Mouse (Mus musculus): ENCODE measurements around the gene Dnah3. TPM values are rescaled to one million over a fixed set of nuclear protein-coding genes. Genes with fewer than 3 reads are reported as not detected.

The Dnah3 gene
- polyA plus RNA-seq, 1 experiment from 2014 or later = 0.04 TPM

GRCm38 (mm10) chr7:120093033-120093432, 2.0 kb downstream of the Dnah3 start:
- Histone ChIP-seq H3K27ac (replicated peaks; ENCODE audit: low read depth, low read length) (no peak overlapping the region), H3K36me3 (ENCODE audit: control insufficient read depth, insufficient read depth, low read length) (no peaks in the 10 kb centered on the region), H3K9ac (replicated peaks; ENCODE audit: low read length) (no peak overlapping the region), H3K27me3 (ENCODE audit: control insufficient read depth, insufficient read depth, low read length) (no peaks in the 10 kb centered on the region), H3K4me1 (ENCODE audit: control insufficient read depth, insufficient read depth, low read length) (no peaks in the 10 kb centered on the region), H3K9me3 (ENCODE audit: control insufficient read depth, low read length) (no peaks in the 10 kb centered on the region), H3K4me2 (ENCODE audit: low read length) (no peak overlapping the region), H3K4me3 (replicated peaks; ENCODE audit: low read depth, low read length) (no peak overlapping the region)
- peak; percentile 19 for DNase-seq
- 12% methylated on average over 5 of the region's 5 CpGs for WGBS
- no peak for ATAC-seq (ENCODE audit: low FRiP score, low TSS enrichment)

DNA sequence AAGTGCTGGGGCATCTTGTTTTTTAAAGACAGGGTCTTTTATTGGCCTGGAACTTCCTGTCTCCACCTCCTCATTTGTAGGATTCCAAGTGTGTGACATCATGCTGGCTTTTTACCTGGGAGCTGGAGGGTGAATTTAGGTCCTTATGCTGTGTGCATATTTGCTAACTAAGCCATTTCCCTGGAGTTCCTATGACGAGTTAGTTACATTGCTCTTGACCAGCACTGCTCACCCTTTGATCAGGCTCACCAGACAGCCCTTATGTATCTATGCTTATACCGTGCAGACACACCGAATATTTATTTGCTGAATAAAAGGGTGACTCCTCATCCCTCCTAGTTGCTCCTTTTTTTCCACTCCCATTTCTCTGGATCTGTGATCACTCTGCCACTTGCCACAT, 14.9 kb downstream of the Dnah3 start:
- no peak overlapping the region for H3K27ac ChIP-seq (replicated peaks; ENCODE audit: low read depth, low read length)
- H3K36me3 ChIP-seq (ENCODE audit: control insufficient read depth, insufficient read depth, low read length) = no peaks in the 10 kb centered on the region
- H3K9me3 ChIP-seq (ENCODE audit: control insufficient read depth, low read length) = no peaks in the 10 kb centered on the region
- H3K9ac ChIP-seq (replicated peaks; ENCODE audit: low read length) = no peak overlapping the region
- 88% methylated on average over 3 of the region's 3 CpGs for WGBS
- ATAC-seq (ENCODE audit: low FRiP score, low TSS enrichment) (no peak), DNase-seq (no peak)
- no peak overlapping the region for H3K4me2 ChIP-seq (ENCODE audit: low read length)
- no peaks in the 10 kb centered on the region for H3K4me1 ChIP-seq (ENCODE audit: control insufficient read depth, insufficient read depth, low read length)
- no peak overlapping the region for H3K4me3 ChIP-seq (replicated peaks; ENCODE audit: low read depth, low read length)
- no peaks in the 10 kb centered on the region for H3K27me3 ChIP-seq (ENCODE audit: control insufficient read depth, insufficient read depth, low read length)

DNA sequence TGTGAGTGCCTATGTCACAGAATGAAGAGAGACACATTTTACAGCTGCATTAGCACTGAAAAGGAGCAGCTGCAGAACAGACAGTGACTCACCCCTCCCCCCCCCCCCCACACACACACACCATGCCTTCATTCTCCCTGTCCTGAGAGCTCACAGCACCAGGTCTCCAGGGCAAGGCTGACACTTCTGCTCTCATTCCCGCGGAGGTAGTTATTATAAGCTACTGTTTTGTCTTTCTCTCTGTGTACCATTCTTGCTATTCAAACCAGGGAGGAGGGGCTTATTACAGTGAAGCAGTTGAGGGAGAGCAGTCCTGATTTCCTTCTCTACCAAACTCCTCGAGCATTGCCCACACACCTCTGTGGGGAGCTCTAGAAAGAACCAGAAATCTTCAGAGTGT, 25.9 kb downstream of the Dnah3 start:
- Histone ChIP-seq H3K27me3 (ENCODE audit: control insufficient read depth, insufficient read depth, low read length) (no peaks in the 10 kb centered on the region), H3K36me3 (ENCODE audit: control insufficient read depth, insufficient read depth, low read length) (no peaks in the 10 kb centered on the region), H3K4me1 (ENCODE audit: control insufficient read depth, insufficient read depth, low read length) (0 out of 2 replicates have a peak, but pooled peaks cover 4% of the 10 kb centered on the region), H3K4me3 (replicated peaks; ENCODE audit: low read depth, low read length) (no peak overlapping the region), H3K4me2 (ENCODE audit: low read length) (no peak overlapping the region), H3K27ac (replicated peaks; ENCODE audit: low read depth, low read length) (no peak overlapping the region), H3K9ac (replicated peaks; ENCODE audit: low read length) (no peak overlapping the region), H3K9me3 (ENCODE audit: control insufficient read depth, low read length) (no peaks in the 10 kb centered on the region)
- peak; percentile 12 for DNase-seq
- no peak for ATAC-seq (ENCODE audit: low FRiP score, low TSS enrichment)
- 16% methylated on average over 3 of the region's 3 CpGs for WGBS

DNA sequence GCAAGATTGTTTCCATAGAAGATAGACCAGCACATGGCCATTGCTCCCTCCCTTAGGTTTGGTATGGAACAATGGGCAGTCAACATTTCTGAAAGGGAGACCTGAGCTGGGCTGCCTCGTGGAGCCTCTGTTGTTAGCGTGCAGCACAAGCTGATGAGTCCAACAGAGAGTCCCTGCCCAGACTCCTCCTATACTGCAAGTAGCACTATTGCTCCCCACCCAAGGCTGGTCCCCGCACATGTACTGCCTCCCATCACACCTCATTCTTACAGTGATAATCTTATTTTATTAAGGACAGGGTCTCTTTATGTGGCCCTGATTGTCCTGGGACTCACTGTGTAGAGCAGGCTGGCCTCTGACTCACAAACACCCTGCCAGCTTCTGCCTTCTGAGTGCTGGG, 27.0 kb downstream of the Dnah3 start:
- Histone ChIP-seq H3K4me3 (replicated peaks; ENCODE audit: low read depth, low read length) (no peak overlapping the region), H3K4me1 (ENCODE audit: control insufficient read depth, insufficient read depth, low read length) (0 out of 2 replicates have a peak, but pooled peaks cover 4% of the 10 kb centered on the region), H3K9ac (replicated peaks; ENCODE audit: low read length) (no peak overlapping the region), H3K4me2 (ENCODE audit: low read length) (no peak overlapping the region), H3K27ac (replicated peaks; ENCODE audit: low read depth, low read length) (no peak overlapping the region), H3K9me3 (ENCODE audit: control insufficient read depth, low read length) (no peaks in the 10 kb centered on the region), H3K27me3 (ENCODE audit: control insufficient read depth, insufficient read depth, low read length) (no peaks in the 10 kb centered on the region), H3K36me3 (ENCODE audit: control insufficient read depth, insufficient read depth, low read length) (no peaks in the 10 kb centered on the region)
- no peak for DNase-seq
- ATAC-seq (ENCODE audit: low FRiP score, low TSS enrichment) = no peak
- WGBS = 91% methylated on average over 3 of the region's 3 CpGs

- 97% methylated on average over 1 of the region's 1 CpGs for WGBS
- ATAC-seq (ENCODE audit: low FRiP score, low TSS enrichment) = no peak
Measured at GRCm38 (mm10) chr7:120064045-120064444, 31.0 kb downstream of the Dnah3 start.

GRCm38 (mm10) chr7:120055479-120055878, 39.6 kb downstream of the Dnah3 start:
- H3K27me3 ChIP-seq (ENCODE audit: control insufficient read depth, insufficient read depth, low read length) = no peaks in the 10 kb centered on the region
- H3K4me1 ChIP-seq (ENCODE audit: control insufficient read depth, insufficient read depth, low read length) = no peaks in the 10 kb centered on the region
- DNase-seq = no peak
- H3K9me3 ChIP-seq (ENCODE audit: control insufficient read depth, low read length) = no peaks in the 10 kb centered on the region
- H3K36me3 ChIP-seq (ENCODE audit: control insufficient read depth, insufficient read depth, low read length) = no peaks in the 10 kb centered on the region
- no peak overlapping the region for H3K9ac ChIP-seq (replicated peaks; ENCODE audit: low read length)
- no peak overlapping the region for H3K4me3 ChIP-seq (replicated peaks; ENCODE audit: low read depth, low read length)
- H3K4me2 ChIP-seq (ENCODE audit: low read length) = no peak overlapping the region
- H3K27ac ChIP-seq (replicated peaks; ENCODE audit: low read depth, low read length) = no peak overlapping the region
- WGBS = 86% methylated on average over 3 of the region's 3 CpGs
- no peak for ATAC-seq (ENCODE audit: low FRiP score, low TSS enrichment)

More at GRCm38 (mm10) chr7:120064045-120064444, 31.0 kb downstream of the Dnah3 start:
- H3K9ac ChIP-seq (replicated peaks; ENCODE audit: low read length) = no peak overlapping the region
- no peak for DNase-seq
- no peaks in the 10 kb centered on the region for H3K9me3 ChIP-seq (ENCODE audit: control insufficient read depth, low read length)
- H3K36me3 ChIP-seq (ENCODE audit: control insufficient read depth, insufficient read depth, low read length) = no peaks in the 10 kb centered on the region
- no peak overlapping the region for H3K4me2 ChIP-seq (ENCODE audit: low read length)
- 0 out of 2 replicates have a peak, but pooled peaks cover under 1% of the 10 kb centered on the region for H3K4me1 ChIP-seq (ENCODE audit: control insufficient read depth, insufficient read depth, low read length)
- no peak overlapping the region for H3K27ac ChIP-seq (replicated peaks; ENCODE audit: low read depth, low read length)
- H3K4me3 ChIP-seq (replicated peaks; ENCODE audit: low read depth, low read length) = no peak overlapping the region
- H3K27me3 ChIP-seq (ENCODE audit: control insufficient read depth, insufficient read depth, low read length) = no peaks in the 10 kb centered on the region

GRCm38 (mm10) chr7:120054016-120054415, 41.1 kb downstream of the Dnah3 start:
- Histone ChIP-seq H3K4me1 (ENCODE audit: control insufficient read depth, insufficient read depth, low read length) (no peaks in the 10 kb centered on the region), H3K9ac (replicated peaks; ENCODE audit: low read length) (no peak overlapping the region), H3K27ac (replicated peaks; ENCODE audit: low read depth, low read length) (no peak overlapping the region), H3K9me3 (ENCODE audit: control insufficient read depth, low read length) (no peaks in the 10 kb centered on the region), H3K4me3 (replicated peaks; ENCODE audit: low read depth, low read length) (no peak overlapping the region), H3K36me3 (ENCODE audit: control insufficient read depth, insufficient read depth, low read length) (no peaks in the 10 kb centered on the region), H3K4me2 (ENCODE audit: low read length) (no peak overlapping the region), H3K27me3 (ENCODE audit: control insufficient read depth, insufficient read depth, low read length) (no peaks in the 10 kb centered on the region)
- DNase-seq (no peak), ATAC-seq (ENCODE audit: low FRiP score, low TSS enrichment) (no peak)
- 68% methylated on average over 2 of the region's 2 CpGs for WGBS

GRCm38 (mm10) chr7:120050447-120050846, 44.6 kb downstream of the Dnah3 start:
- ATAC-seq (ENCODE audit: low FRiP score, low TSS enrichment) = no peak
- H3K9ac ChIP-seq (replicated peaks; ENCODE audit: low read length) = no peak overlapping the region
- H3K27me3 ChIP-seq (ENCODE audit: control insufficient read depth, insufficient read depth, low read length) = no peaks in the 10 kb centered on the region

GRCm38 (mm10) chr7:120043990-120044389, 51.1 kb downstream of the Dnah3 start:
- Histone ChIP-seq H3K4me2 (ENCODE audit: low read length) (no peak overlapping the region), H3K4me1 (ENCODE audit: control insufficient read depth, insufficient read depth, low read length) (no peaks in the 10 kb centered on the region), H3K4me3 (replicated peaks; ENCODE audit: low read depth, low read length) (no peak overlapping the region), H3K36me3 (ENCODE audit: control insufficient read depth, insufficient read depth, low read length) (no peaks in the 10 kb centered on the region), H3K9ac (replicated peaks; ENCODE audit: low read length) (no peak overlapping the region), H3K9me3 (ENCODE audit: control insufficient read depth, low read length) (no peaks in the 10 kb centered on the region), H3K27me3 (ENCODE audit: control insufficient read depth, insufficient read depth, low read length) (no peaks in the 10 kb centered on the region), H3K27ac (replicated peaks; ENCODE audit: low read depth, low read length) (no peak overlapping the region)
- no peak for DNase-seq
- no peak for ATAC-seq (ENCODE audit: low FRiP score, low TSS enrichment)
- WGBS = 92% methylated on average over 3 of the region's 3 CpGs

More at GRCm38 (mm10) chr7:120050447-120050846, 44.6 kb downstream of the Dnah3 start:
- no peaks in the 10 kb centered on the region for H3K4me1 ChIP-seq (ENCODE audit: control insufficient read depth, insufficient read depth, low read length)
- H3K36me3 ChIP-seq (ENCODE audit: control insufficient read depth, insufficient read depth, low read length) = no peaks in the 10 kb centered on the region
- H3K9me3 ChIP-seq (ENCODE audit: control insufficient read depth, low read length) = no peaks in the 10 kb centered on the region
- no peak for DNase-seq
- H3K4me3 ChIP-seq (replicated peaks; ENCODE audit: low read depth, low read length) = no peak overlapping the region
- no peak overlapping the region for H3K27ac ChIP-seq (replicated peaks; ENCODE audit: low read depth, low read length)
- no peak overlapping the region for H3K4me2 ChIP-seq (ENCODE audit: low read length)

All from midbrain, embryonic 14.5 days (tissue).